Mouse (Mus musculus) MEL (cell line): ENCODE results near the gene Dmrta1. TPM values are rescaled to one million over a fixed set of nuclear protein-coding genes. Genes with fewer than 3 reads are reported as not detected.

ENCODE experiments used
- DNase-seq: peaks from one replicate; pipeline ENCODE4 v3.0.0; 2011; ENCODE audit warnings: low read depth, low spot score
- H3K27ac ChIP-seq: 2 replicates; pipeline ENCODE4 v1.5.1; 2012; ENCODE audit warnings: low read depth, mild to moderate bottlenecking, control low read depth, low read length, moderate library complexity; ENCODE audit not compliant: control insufficient read depth
- H3K27me3 ChIP-seq, 2 experiments: fragments of 150-350 bp in 1 of 2; sonication (generic) in 1 of 2; 2 replicates each; pipeline ENCODE4 v1.6.1; 2012; ENCODE audit warnings: low read length in 2 of 2, mild to moderate bottlenecking in 2 of 2, improper control_type of control experiment in 1 of 2, moderate library complexity in 1 of 2; ENCODE audit not compliant: insufficient read depth in 2 of 2, control insufficient read depth in 1 of 2
- H3K36me3 ChIP-seq, 2 experiments: 2 replicates each; pipeline ENCODE4 v1.6.1; 2012 to 2014; ENCODE audit warnings: low read length in 2 of 2, improper control_type of control experiment in 1 of 2, inconsistent platforms in 1 of 2, mild to moderate bottlenecking in 1 of 2; ENCODE audit not compliant: insufficient read depth in 2 of 2, control insufficient read depth in 1 of 2
- H3K4me1 ChIP-seq, 2 experiments: fragments of 150-350 bp in 1 of 2; sonication (generic) in 1 of 2; 2 replicates each; pipeline ENCODE4 v1.6.1; 2012; ENCODE audit warnings: low read length in 2 of 2, improper control_type of control experiment in 1 of 2, mild to moderate bottlenecking in 1 of 2; ENCODE audit not compliant: insufficient read depth in 2 of 2, control insufficient read depth in 1 of 2
- H3K4me3 ChIP-seq, 2 experiments: fragments of 150-350 bp in 1 of 2; sonication (generic) in 1 of 2; 2 replicates each; pipeline ENCODE4 v1.5.1; 2012; ENCODE audit warnings: low read depth in 2 of 2, low read length in 2 of 2, mild to moderate bottlenecking in 2 of 2, moderate library complexity in 2 of 2, control low read depth in 1 of 2, improper control_type of control experiment in 1 of 2; ENCODE audit not compliant: control insufficient read depth in 1 of 2, insufficient read depth in 1 of 2
- H3K79me2 ChIP-seq: 2 replicates; pipeline ENCODE4 v1.6.1; 2012; ENCODE audit warnings: mild to moderate bottlenecking, low read length, moderate library complexity; ENCODE audit not compliant: control insufficient read depth, poor library complexity, insufficient read depth
- H3K9ac ChIP-seq: 2 replicates; pipeline ENCODE4 v1.6.1; 2012; ENCODE audit warnings: low read depth, mild to moderate bottlenecking, control low read depth, low read length, moderate library complexity; ENCODE audit not compliant: control insufficient read depth, poor library complexity, severe bottlenecking
- H3K9me3 ChIP-seq: fragments of 150-350 bp; sonication (generic); replicated peaks from 2 replicates; pipeline ENCODE4 v1.6.1; 2012; ENCODE audit warnings: mild to moderate bottlenecking, low read length, improper control_type of control experiment, moderate library complexity; ENCODE audit not compliant: insufficient read depth
- CHD1 ChIP-seq: IDR thresholded peaks from 2 replicates; pipeline ENCODE4 v1.6.1; 2012; ENCODE audit warnings: low read depth, mild to moderate bottlenecking, inconsistent platforms, low read length, improper control_type of control experiment
- CHD2 ChIP-seq: IDR thresholded peaks from 2 replicates; pipeline ENCODE4 v1.6.1; 2011; ENCODE audit warnings: low read length, improper control_type of control experiment
- CTCF ChIP-seq, 3 experiments: IDR thresholded peaks in 2 of 3; conservative IDR thresholded peaks in 1 of 3; 2 replicates each; pipeline ENCODE4 v1.5.1; 2011 to 2012; ENCODE audit warnings: low read length in 3 of 3, low read depth in 2 of 3, mild to moderate bottlenecking in 2 of 3, improper control_type of control experiment in 1 of 3, inconsistent platforms in 1 of 3, mixed read lengths in 1 of 3, moderate library complexity in 1 of 3; ENCODE audit not compliant: control insufficient read depth in 1 of 3, insufficient read depth in 1 of 3, poor library complexity in 1 of 3, severe bottlenecking in 1 of 3
- ETS1 ChIP-seq: IDR thresholded peaks from 2 replicates; pipeline ENCODE4 v1.6.1; 2012; ENCODE audit warnings: low read depth, mild to moderate bottlenecking, inconsistent platforms, low read length, improper control_type of control experiment, moderate library complexity
- HCFC1 ChIP-seq: IDR thresholded peaks from 2 replicates; pipeline ENCODE4 v1.6.1; 2012; ENCODE audit warnings: low read depth, mild to moderate bottlenecking, inconsistent platforms, low read length, improper control_type of control experiment, moderate library complexity
- JUND ChIP-seq: IDR thresholded peaks from 2 replicates; pipeline ENCODE4 v1.6.1; 2011; ENCODE audit warnings: low read depth, mild to moderate bottlenecking, improper control_type of control experiment, low read length
- KAT2A ChIP-seq: conservative IDR thresholded peaks from 2 replicates; pipeline ENCODE4 v1.6.1; 2012; ENCODE audit warnings: low read depth, low read length, improper control_type of control experiment, inconsistent platforms
- MAFK ChIP-seq: IDR thresholded peaks from 2 replicates; pipeline ENCODE4 v1.6.1; 2011; ENCODE audit warnings: low read depth, mild to moderate bottlenecking, low read length, improper control_type of control experiment, borderline replicate concordance
- MAX ChIP-seq: IDR thresholded peaks from 2 replicates; pipeline ENCODE4 v1.6.1; 2011; ENCODE audit warnings: low read length, improper control_type of control experiment
- MAZ ChIP-seq: IDR thresholded peaks from 2 replicates; pipeline ENCODE4 v1.6.1; 2012; ENCODE audit warnings: low read depth, mild to moderate bottlenecking, inconsistent platforms, low read length, improper control_type of control experiment
- MYC ChIP-seq: IDR thresholded peaks from 2 replicates; pipeline ENCODE4 v1.6.1; 2011; ENCODE audit warnings: low read depth, mild to moderate bottlenecking, low read length, improper control_type of control experiment, moderate library complexity
- POLR2A ChIP-seq, 2 experiments: IDR thresholded peaks; 2 replicates each; pipeline ENCODE4 v1.6.1; 2011 to 2012; ENCODE audit warnings: low read length in 2 of 2, mild to moderate bottlenecking in 2 of 2, control low read depth in 1 of 2, improper control_type of control experiment in 1 of 2, low read depth in 1 of 2, moderate library complexity in 1 of 2; ENCODE audit not compliant: control insufficient read depth in 1 of 2, insufficient read depth in 1 of 2, poor library complexity in 1 of 2
- RAD21 ChIP-seq: IDR thresholded peaks from 2 replicates; pipeline ENCODE4 v1.6.1; 2011; ENCODE audit warnings: mild to moderate bottlenecking, low read depth, low read length, improper control_type of control experiment
- RCOR1 ChIP-seq: IDR thresholded peaks from 2 replicates; pipeline ENCODE4 v1.6.1; 2012; ENCODE audit warnings: low read depth, mild to moderate bottlenecking, inconsistent platforms, low read length, improper control_type of control experiment
- SMC3 ChIP-seq: IDR thresholded peaks from 2 replicates; pipeline ENCODE4 v1.6.1; 2011; ENCODE audit warnings: low read depth, low read length, improper control_type of control experiment
- TCF12 ChIP-seq: IDR thresholded peaks from 2 replicates; pipeline ENCODE4 v1.6.1; 2014; ENCODE audit warnings: low read depth, mild to moderate bottlenecking, inconsistent platforms, low read length, improper control_type of control experiment, moderate library complexity
- ZC3H11A ChIP-seq: IDR thresholded peaks from 2 replicates; pipeline ENCODE4 v1.6.1; 2012; ENCODE audit warnings: low read depth, mild to moderate bottlenecking, inconsistent platforms, low read length, improper control_type of control experiment
- polyA plus RNA-seq, 2 experiments: library from polyadenylated mRNA; stranded (reverse) in 1 of 2; unstranded in 1 of 2; fragments of >175 nt in 1 of 2; fragments of >200 nt in 1 of 2; gene quantifications; 2 replicates each; pipeline versions ENCODE4 v1.2.1 to v1.2.4; 2012; ENCODE audit warnings: low replicate concordance in 2 of 2, low read depth in 1 of 2; ENCODE audit not compliant: insufficient read length in 2 of 2, insufficient read depth in 1 of 2, missing spikeins in 1 of 2
- total RNA-seq: library from RNA; depleted of rRNA; stranded (reverse); fragments of 300-350 nt; gene quantifications from 2 replicates; pipeline ENCODE4 v1.2.3, GENCODE M21; 2012

Dmrta1 gene
- total and polyA plus RNA-seq, 3 experiments, result 0.08 TPM; not detected in 2

DNA sequence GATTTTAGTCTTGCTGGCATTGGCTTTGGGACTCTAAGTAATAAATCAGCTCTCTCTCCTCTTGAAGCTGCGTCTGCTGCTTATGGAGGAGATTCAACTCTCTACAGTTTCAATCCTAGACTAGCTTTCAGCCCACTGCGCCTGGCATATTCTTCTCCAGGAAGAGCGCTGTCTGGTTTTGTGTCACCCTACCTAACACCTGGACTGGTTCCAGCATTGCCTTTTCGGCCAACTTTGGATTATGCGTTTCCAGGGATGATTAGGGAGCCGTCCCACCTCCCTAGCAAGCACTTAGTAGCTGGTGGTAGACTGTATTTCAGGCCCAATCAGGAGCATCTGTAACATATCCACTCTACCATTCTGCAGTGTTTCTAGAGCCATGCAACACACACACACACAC lies 12.7 kb downstream of the Dmrta1 start:
- no peak for DNase-seq
- H3K27me3 ChIP-seq, result no peaks in the 10 kb centered on the region; a peak in 1 of 4 replicates
- no peaks in the 10 kb centered on the region for H3K36me3 ChIP-seq
- H3K4me1 ChIP-seq, result no peaks in the 10 kb centered on the region
- H3K9ac ChIP-seq, result no peak overlapping the region
- no peak overlapping the region for H3K27ac ChIP-seq
- no peak overlapping the region for H3K4me3 ChIP-seq
- TF ChIP-seq KAT2A (no peak), TCF12 (no peak), ETS1 (no peak), HCFC1 (no peak), RCOR1 (no peak), MYC (no peak), MAFK (no peak)
- TF ChIP-seq, all 39 proteins: peak for 0
- no peaks in the 10 kb centered on the region for H3K79me2 ChIP-seq
- no peaks in the 10 kb centered on the region for H3K9me3 ChIP-seq

DNA sequence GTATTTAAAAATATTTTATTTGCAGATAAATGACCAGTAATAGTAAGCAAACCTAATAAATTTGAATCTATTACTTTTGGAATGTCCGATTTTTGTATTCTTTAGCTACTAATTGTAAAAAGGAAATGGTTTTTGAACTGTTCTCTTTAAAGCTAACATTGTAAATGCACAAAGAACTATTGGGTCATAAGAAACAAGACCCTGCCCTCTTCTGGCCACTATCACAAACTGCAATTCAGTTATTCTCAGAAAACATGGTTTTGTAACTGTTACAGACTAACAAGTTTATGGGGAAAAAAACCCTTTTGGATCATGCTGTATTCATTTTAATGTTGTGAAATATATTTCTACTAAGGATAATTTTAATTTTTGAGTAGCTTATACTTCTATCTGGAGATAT lies 13.5 kb downstream of the Dmrta1 start:
- no peaks in the 10 kb centered on the region; a peak in 1 of 4 replicates for H3K27me3 ChIP-seq
- no peaks in the 10 kb centered on the region for H3K36me3 ChIP-seq
- no peak overlapping the region for H3K4me3 ChIP-seq
- H3K9ac ChIP-seq, result no peak overlapping the region
- no peak overlapping the region for H3K27ac ChIP-seq
- no peaks in the 10 kb centered on the region for H3K79me2 ChIP-seq
- peak; percentile 86 for TF ChIP-seq ZC3H11A
- no peak for TF ChIP-seq MAX
- TF ChIP-seq RAD21, result peak; percentile 81
- peak; percentile 88 for TF ChIP-seq SMC3
- TF ChIP-seq MAZ, result no peak
- TF ChIP-seq CHD1, result no peak
- TF ChIP-seq CHD2, result no peak
- TF ChIP-seq JUND, result no peak
- TF ChIP-seq CTCF (IDR thresholded peaks at IDR 0.05 in 2 of 3, conservative IDR thresholded peaks at IDR 0.05 in 1 of 3; ENCODE audit: control insufficient read depth in 1 of 3, insufficient read depth in 1 of 3, low read depth in 2 of 3, low read length in 3 of 3, poor library complexity in 1 of 3, severe bottlenecking in 1 of 3), result peak; percentile 24 to 75 (median 39); a peak in 4 of 6 replicates
- H3K9me3 ChIP-seq, result no peaks in the 10 kb centered on the region
- no peaks in the 10 kb centered on the region for H3K4me1 ChIP-seq
- DNase-seq, result peak; percentile 50

DNA sequence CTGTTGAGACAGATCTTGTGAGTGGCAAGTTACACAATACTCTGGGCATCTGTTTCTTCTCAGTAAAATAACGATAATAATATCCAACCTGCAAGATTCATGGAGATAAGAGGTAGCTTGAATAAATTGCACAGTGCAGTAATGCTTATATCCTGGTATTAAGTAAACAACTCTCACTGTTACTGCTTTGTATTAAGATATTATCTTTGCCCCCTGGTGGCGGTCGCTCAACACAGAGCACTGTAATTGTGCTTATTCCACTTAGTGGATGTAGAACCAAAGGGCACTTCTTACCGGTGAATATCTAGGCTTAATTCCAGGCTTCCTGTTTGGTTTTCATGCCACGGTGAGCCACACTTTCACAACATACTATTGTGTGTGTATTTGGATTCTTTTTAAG lies 16.4 kb downstream of the Dmrta1 start:
- Histone ChIP-seq H3K27me3 (no peaks in the 10 kb centered on the region; a peak in 1 of 4 replicates), H3K27ac (no peak overlapping the region), H3K9me3 (no peaks in the 10 kb centered on the region), H3K79me2 (no peaks in the 10 kb centered on the region), H3K36me3 (no peaks in the 10 kb centered on the region), H3K4me1 (no peaks in the 10 kb centered on the region), H3K9ac (no peak overlapping the region), H3K4me3 (no peak overlapping the region)
- DNase-seq, result no peak
- TF ChIP-seq SMC3, result peak; percentile 28
- no peak for TF ChIP-seq MAZ
- TF ChIP-seq RCOR1, result no peak
- TF ChIP-seq CTCF (IDR thresholded peaks at IDR 0.05 in 2 of 3, conservative IDR thresholded peaks at IDR 0.05 in 1 of 3; ENCODE audit: control insufficient read depth in 1 of 3, insufficient read depth in 1 of 3, low read depth in 2 of 3, low read length in 3 of 3, poor library complexity in 1 of 3, severe bottlenecking in 1 of 3), result peak in 1 of 3 experiments; percentile 19; a peak in 1 of 6 replicates
- no peak for TF ChIP-seq POLR2A (IDR thresholded peaks at IDR 0.05; ENCODE audit: control insufficient read depth in 1 of 2, insufficient read depth in 1 of 2, low read depth in 1 of 2, low read length in 2 of 2, poor library complexity in 1 of 2)
